Mouse (Mus musculus): ENCODE measurements at regions not wholly inside any gene's neighbourhood (a gene's known extent, or its start where the extent isn't known, plus 50 kb on each side); places are given as distances from the start of the nearest gene placed in this dataset.
"Not testable (repeated sequence)": the region's sequence is repeated elsewhere in the genome, so short reads cannot be mapped to it uniquely, and the experiment has no call there.

GRCm38 (mm10) chr2:79010273-79010672 lies 142.3 kb downstream of the Ube2e3 start:
- H3K27ac ChIP-seq (ENCODE audit: insufficient read depth, low read depth, low read length) = no peak overlapping the region
- TF ChIP-seq POLR2A (IDR thresholded peaks at IDR 0.05; ENCODE audit: borderline replicate concordance, low read depth, low read length) = no peak
- TF ChIP-seq CTCF (IDR thresholded peaks at IDR 0.05; ENCODE audit: low read depth, low read length) = no peak

GRCm38 (mm10) chr2:79018732-79019423 lies 151.0 kb downstream of the Ube2e3 start:
- Histone ChIP-seq H3K4me3 (ENCODE audit: insufficient read depth, low read length) (no peak overlapping the region), H3K4me1 (ENCODE audit: control insufficient read depth, insufficient read depth, low read length) (no peaks in the 10 kb centered on the region), H3K27ac (ENCODE audit: insufficient read depth, low read depth, low read length) (no peak overlapping the region)
- TF ChIP-seq CTCF (IDR thresholded peaks at IDR 0.05; ENCODE audit: low read depth, low read length) (no peak), POLR2A (IDR thresholded peaks at IDR 0.05; ENCODE audit: borderline replicate concordance, low read depth, low read length) (no peak)

More at GRCm38 (mm10) chr2:79010273-79010672, 142.3 kb downstream of the Ube2e3 start:
- no peaks in the 10 kb centered on the region for H3K4me1 ChIP-seq (ENCODE audit: control insufficient read depth, insufficient read depth, low read length)
- no peak overlapping the region for H3K4me3 ChIP-seq (ENCODE audit: insufficient read depth, low read length)

GRCm38 (mm10) chr2:79022954-79023353 lies 155.0 kb downstream of the Ube2e3 start:
- TF ChIP-seq CTCF (IDR thresholded peaks at IDR 0.05; ENCODE audit: low read depth, low read length) = no peak
- Histone ChIP-seq H3K4me3 (ENCODE audit: insufficient read depth, low read length) (no peak overlapping the region), H3K27ac (ENCODE audit: insufficient read depth, low read depth, low read length) (no peak overlapping the region), H3K4me1 (ENCODE audit: control insufficient read depth, insufficient read depth, low read length) (no peaks in the 10 kb centered on the region)

GRCm38 (mm10) chr2:79025678-79026077 lies 157.8 kb downstream of the Ube2e3 start:
- TF ChIP-seq POLR2A (IDR thresholded peaks at IDR 0.05; ENCODE audit: borderline replicate concordance, low read depth, low read length) (no peak), CTCF (IDR thresholded peaks at IDR 0.05; ENCODE audit: low read depth, low read length) (no peak)
- Histone ChIP-seq H3K4me1 (ENCODE audit: control insufficient read depth, insufficient read depth, low read length) (0 out of 2 replicates have a peak, but pooled peaks cover 2% of the 10 kb centered on the region), H3K4me3 (ENCODE audit: insufficient read depth, low read length) (no peak overlapping the region), H3K27ac (ENCODE audit: insufficient read depth, low read depth, low read length) (no peak overlapping the region)

- Histone ChIP-seq H3K27ac (ENCODE audit: insufficient read depth, low read depth, low read length) (no peak overlapping the region), H3K4me1 (ENCODE audit: control insufficient read depth, insufficient read depth, low read length) (0 out of 2 replicates have a peak, but pooled peaks cover 6% of the 10 kb centered on the region), H3K4me3 (ENCODE audit: insufficient read depth, low read length) (no peak overlapping the region)
- no peak for TF ChIP-seq CTCF (IDR thresholded peaks at IDR 0.05; ENCODE audit: low read depth, low read length)
- TF ChIP-seq POLR2A (IDR thresholded peaks at IDR 0.05; ENCODE audit: borderline replicate concordance, low read depth, low read length) = no peak
Measured at GRCm38 (mm10) chr2:79030990-79031389, 163.1 kb downstream of the Ube2e3 start.

- Histone ChIP-seq H3K4me3 (ENCODE audit: insufficient read depth, low read length) (no peak overlapping the region), H3K4me1 (ENCODE audit: control insufficient read depth, insufficient read depth, low read length) (peaks cover 13% of the 10 kb centered on the region), H3K27ac (ENCODE audit: insufficient read depth, low read depth, low read length) (peak overlapping the region; percentile 81)
- no peak for TF ChIP-seq POLR2A (IDR thresholded peaks at IDR 0.05; ENCODE audit: borderline replicate concordance, low read depth, low read length)
- no peak for TF ChIP-seq CTCF (IDR thresholded peaks at IDR 0.05; ENCODE audit: low read depth, low read length)
Measured at GRCm38 (mm10) chr2:79036296-79036695, 168.4 kb downstream of the Ube2e3 start.

GRCm38 (mm10) chr2:79038624-79039023 lies 170.7 kb downstream of the Ube2e3 start:
- Histone ChIP-seq H3K27ac (ENCODE audit: insufficient read depth, low read depth, low read length) (no peak overlapping the region), H3K4me1 (ENCODE audit: control insufficient read depth, insufficient read depth, low read length) (peaks cover 13% of the 10 kb centered on the region), H3K4me3 (ENCODE audit: insufficient read depth, low read length) (no peak overlapping the region)
- TF ChIP-seq CTCF (IDR thresholded peaks at IDR 0.05; ENCODE audit: low read depth, low read length) (no peak), POLR2A (IDR thresholded peaks at IDR 0.05; ENCODE audit: borderline replicate concordance, low read depth, low read length) (no peak)

GRCm38 (mm10) chr2:79044804-79045203 lies 176.9 kb downstream of the Ube2e3 start:
- not testable (repeated sequence) for H3K4me1 ChIP-seq (ENCODE audit: control insufficient read depth, insufficient read depth, low read length); H3K4me3 ChIP-seq (ENCODE audit: insufficient read depth, low read length); H3K27ac ChIP-seq (ENCODE audit: insufficient read depth, low read depth, low read length)

- Histone ChIP-seq H3K4me3 (ENCODE audit: insufficient read depth, low read length) (no peak overlapping the region), H3K27ac (ENCODE audit: insufficient read depth, low read depth, low read length) (no peak overlapping the region), H3K4me1 (ENCODE audit: control insufficient read depth, insufficient read depth, low read length) (peaks cover 14% of the 10 kb centered on the region)
- no peak for TF ChIP-seq POLR2A (IDR thresholded peaks at IDR 0.05; ENCODE audit: borderline replicate concordance, low read depth, low read length)
- no peak for TF ChIP-seq CTCF (IDR thresholded peaks at IDR 0.05; ENCODE audit: low read depth, low read length)
Measured at GRCm38 (mm10) chr2:79045508-79045907, 177.6 kb downstream of the Ube2e3 start.

GRCm38 (mm10) chr2:79048020-79048419 lies 180.1 kb downstream of the Ube2e3 start:
- peaks cover 27% of the 10 kb centered on the region for H3K4me1 ChIP-seq (ENCODE audit: control insufficient read depth, insufficient read depth, low read length)
- TF ChIP-seq POLR2A (IDR thresholded peaks at IDR 0.05; ENCODE audit: borderline replicate concordance, low read depth, low read length) (no peak), CTCF (IDR thresholded peaks at IDR 0.05; ENCODE audit: low read depth, low read length) (no peak)
- H3K4me3 ChIP-seq (ENCODE audit: insufficient read depth, low read length) = no peak overlapping the region
- H3K27ac ChIP-seq (ENCODE audit: insufficient read depth, low read depth, low read length) = no peak overlapping the region
